Mouse (Mus musculus): Measurements from ENCODE around the gene Cd28. TPM values are rescaled to one million over a fixed set of nuclear protein-coding genes. Genes with fewer than 3 reads are reported as not detected.

The Cd28 gene
- total RNA-seq (2023): 463 TPM

DNA sequence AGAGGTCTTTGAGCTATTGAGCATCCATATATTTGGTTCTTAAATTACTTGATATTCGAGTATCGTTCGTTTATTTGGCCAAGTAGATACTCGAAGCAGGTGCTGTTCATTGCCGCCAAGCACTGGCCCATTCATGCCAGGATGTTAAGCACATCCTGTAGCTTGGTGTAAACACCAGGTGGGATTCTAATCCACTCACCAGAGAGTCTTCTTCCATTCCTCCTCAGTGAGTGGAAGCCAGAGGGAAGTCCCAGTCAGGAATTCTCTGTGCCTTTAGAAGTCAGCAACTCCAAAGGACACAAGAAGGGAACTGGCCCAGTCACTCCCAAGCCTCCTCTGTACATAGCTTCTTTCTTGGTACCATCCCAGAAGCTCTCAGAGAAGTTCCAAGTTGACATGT lies at the start of gene Cd28:
Cd28 (plus strand) TSS at position 234 of the 400 bp plus-strand sequence.

Other genes with a start within 250 kb of the Cd28 start
- gene Raph1, start 149.7 kb upstream of the Cd28 start, total RNA-seq (2023): 2.4 TPM
- gene Ctla4, start 170.2 kb downstream of the Cd28 start, total RNA-seq (2023): 69.8 TPM

Measured in CD8-positive naive resting alpha-beta T cell, adult 57 days (primary cell).